Mouse (Mus musculus): Measurements from ENCODE around the gene Nptxr. TPM values are rescaled to one million over a fixed set of nuclear protein-coding genes. Genes with fewer than 3 reads are reported as not detected.

The Nptxr gene
- total RNA-seq (2023), result 0.21 to 0.44 TPM (median 0.24 TPM) in 4 replicates

DNA sequence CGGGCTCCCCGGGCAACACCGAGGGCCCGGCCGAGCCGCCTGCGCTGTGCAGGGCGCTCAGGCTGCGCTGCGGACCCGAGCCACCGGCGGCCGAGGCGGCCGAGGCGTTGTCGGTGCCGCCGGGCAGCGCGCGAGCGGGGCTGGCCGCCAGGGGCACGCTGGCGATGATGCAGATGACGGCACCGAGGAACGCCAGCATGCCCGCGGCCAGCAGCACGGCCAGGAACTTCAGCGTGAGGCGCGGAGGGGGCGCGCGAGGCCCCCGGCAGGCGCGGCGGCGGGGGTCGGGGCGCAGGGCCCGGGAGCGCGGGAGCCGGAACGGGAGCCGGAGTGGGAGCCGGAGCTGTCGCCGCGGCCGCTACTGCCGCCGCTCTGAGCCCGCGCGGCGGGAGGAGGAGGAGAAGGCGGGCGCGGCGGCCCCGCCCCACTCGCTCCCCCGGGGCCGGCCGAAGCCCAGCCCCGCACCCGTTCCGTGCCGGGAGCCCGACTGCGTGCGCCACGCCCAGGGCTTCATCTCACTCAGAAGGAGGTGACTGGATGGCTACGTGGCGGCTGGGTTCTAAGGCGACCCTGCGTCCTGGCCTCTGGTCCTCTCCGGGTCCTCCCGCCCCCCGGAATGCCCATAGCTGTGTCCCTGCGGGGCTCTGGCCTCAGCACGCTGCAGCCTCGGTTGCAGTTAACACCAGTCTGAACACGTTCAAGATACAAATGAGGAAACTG is at the start of gene Nptxr:
Nptxr (minus strand) TSS at position 415 of the 720 bp plus-strand sequence.

DNA sequence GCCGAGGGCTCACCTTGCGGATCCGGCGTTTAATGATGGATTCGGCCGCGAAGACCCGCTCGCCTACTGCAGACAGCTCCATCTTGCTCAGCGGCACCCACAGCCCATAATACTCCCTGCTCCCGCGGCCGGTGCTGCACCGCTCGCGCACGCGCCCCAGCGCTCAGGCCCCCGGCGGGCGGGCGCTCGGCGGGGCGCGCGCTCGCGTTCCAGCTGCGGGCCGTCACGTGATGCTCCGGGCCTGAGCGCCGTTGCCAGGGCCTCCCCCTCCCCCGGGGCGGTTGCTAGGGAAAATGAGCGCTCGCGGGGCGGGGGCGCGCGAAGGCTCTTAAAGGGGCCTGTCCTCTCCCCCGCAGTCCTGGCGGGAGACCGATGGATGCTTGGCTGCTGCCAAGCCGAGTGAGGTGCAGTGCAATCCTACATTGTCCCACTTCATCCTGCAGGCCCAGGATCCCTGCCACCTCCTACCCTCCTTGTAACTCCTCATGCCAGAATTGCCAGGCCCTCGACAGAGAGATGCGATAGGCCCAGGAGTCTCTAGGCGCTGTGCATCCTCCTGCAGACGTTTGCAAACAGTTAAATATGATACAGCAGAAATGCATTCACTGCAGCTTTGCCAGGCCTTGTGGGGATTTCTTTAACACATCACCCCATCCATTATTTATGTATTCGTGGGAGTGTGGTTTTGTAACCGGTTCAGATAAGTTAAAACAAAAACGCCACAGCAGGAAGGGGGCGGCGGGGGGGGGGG is 29.7 kb upstream of the Nptxr start, which contains the start of the genes Npcd and Cbx6:
Npcd (minus strand) TSS at position 108 of the 751 bp plus-strand sequence.
Cbx6 (minus strand) TSS at position 559 of the 751 bp plus-strand sequence.

DNA sequence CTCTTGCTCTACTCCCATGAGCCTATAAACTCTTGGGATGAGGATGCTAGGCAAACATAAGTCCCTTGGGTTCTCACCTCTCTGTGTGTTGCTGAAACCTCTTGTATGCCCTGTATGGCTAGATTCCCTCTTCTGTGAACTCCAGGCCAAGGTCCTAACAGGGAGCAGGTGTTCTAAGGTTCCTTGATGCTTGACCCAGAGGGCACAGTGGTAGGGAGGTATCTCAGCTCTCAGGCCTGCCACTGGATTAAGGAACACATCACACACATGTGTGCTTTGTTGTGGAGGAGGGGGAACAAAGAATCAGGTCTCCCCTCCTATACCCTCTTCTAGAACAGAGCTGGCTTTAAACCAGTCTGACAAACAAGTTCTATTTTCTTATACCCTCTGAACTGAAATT is 26.8 kb downstream of the Nptxr start, which contains the start of gene Dnal4:
Dnal4 (minus strand) TSS at position 101 of the 400 bp plus-strand sequence.

DNA sequence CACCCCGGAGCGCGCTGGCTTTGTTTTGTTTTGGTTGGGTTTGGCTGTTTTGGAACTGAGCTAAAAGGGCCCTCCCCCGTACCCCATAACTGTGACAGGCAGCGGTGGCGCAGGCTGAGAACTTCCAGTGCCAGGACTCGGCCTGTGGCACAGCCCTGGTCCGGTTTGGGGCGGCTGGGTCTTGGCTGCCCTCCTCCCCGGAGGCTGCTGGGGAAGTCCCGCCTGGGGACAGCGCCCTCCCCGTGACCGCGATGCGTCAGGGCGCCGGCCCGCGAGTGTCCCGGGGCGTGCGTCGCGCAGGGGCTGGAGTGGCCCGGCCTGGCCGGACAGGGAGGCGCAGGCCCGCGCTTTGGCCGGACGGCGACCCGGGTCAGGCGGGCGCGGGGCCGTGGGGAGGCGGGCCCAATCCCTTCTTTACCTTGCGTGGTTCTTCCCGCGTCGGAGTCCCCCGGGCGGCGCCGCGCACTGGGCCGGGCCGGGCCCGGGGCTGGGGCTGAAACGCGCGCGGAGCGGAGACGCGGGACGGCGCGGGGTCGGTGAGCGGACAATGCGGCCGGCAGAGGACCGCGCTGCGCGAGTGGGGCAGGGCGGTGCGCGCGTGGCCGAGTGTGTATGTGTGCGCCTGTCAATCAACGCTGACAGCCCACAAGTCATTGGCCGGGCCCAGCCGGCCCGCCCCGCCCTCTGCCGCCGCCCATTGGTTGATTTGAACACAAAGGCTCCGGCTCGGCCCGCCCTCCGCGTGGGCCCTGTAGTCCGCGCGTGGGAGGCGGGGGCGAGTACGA is 62.5 kb downstream of the Nptxr start, which contains the start of gene Sun2:
Sun2 (minus strand) TSS at position 616 of the 785 bp plus-strand sequence.

Other genes with a start within 250 kb of the Nptxr start
- gene Dmc1, start 199.7 kb downstream of the Nptxr start, total RNA-seq (2023), result not detected in 4 replicates
- 2.7 to 4.3 TPM (median 3.5 TPM) in 4 replicates for gene Fam227a, start 145.8 kb downstream of the Nptxr start, total RNA-seq (2023)
- gene Cby1, start 145.6 kb downstream of the Nptxr start, total RNA-seq (2023), result 3.6 to 8.9 TPM (median 7.2 TPM) in 4 replicates
- 83.6 to 101 TPM (median 99.6 TPM) in 4 replicates for gene Tomm22, start 133.9 kb downstream of the Nptxr start, total RNA-seq (2023)
- gene Josd1, start 116.8 kb downstream of the Nptxr start, total RNA-seq (2023), result 26.2 to 28.8 TPM (median 26.8 TPM) in 4 replicates
- gene Gtpbp1, start 113.9 kb downstream of the Nptxr start, total RNA-seq (2023), result 67.7 to 76.0 TPM (median 68.7 TPM) in 4 replicates
- gene Sun2, start 62.2 kb downstream of the Nptxr start, total RNA-seq (2023), result 456 to 501 TPM (median 488 TPM) in 4 replicates
- gene Dnal4, start 26.9 kb downstream of the Nptxr start, total RNA-seq (2023), result 7.5 to 9.0 TPM (median 8.6 TPM) in 4 replicates
- not detected in 4 replicates for gene Npcd, start 29.5 kb upstream of the Nptxr start, total RNA-seq (2023)
- gene Cbx6, start 29.9 kb upstream of the Nptxr start, total RNA-seq (2023), result 10.9 to 19.0 TPM (median 15.8 TPM) in 4 replicates
- gene Apobec3, start 86.9 kb upstream of the Nptxr start, total RNA-seq (2023), result 281 to 328 TPM (median 317 TPM) in 4 replicates
- 111 to 141 TPM (median 116 TPM) in 4 replicates for gene Cbx7, start 166.4 kb upstream of the Nptxr start, total RNA-seq (2023)
- gene Pdgfb, start 210.2 kb upstream of the Nptxr start, total RNA-seq (2023), result 0.32 to 0.72 TPM (median 0.45 TPM) in 4 replicates

Measured in B cell, adult 62 days (primary cell).